15 mouse cellular contexts compared by ENCODE assay signal in genomic region chr4:123971059-123971458, GRCm38 (mm10). TPM values are rescaled to one million over a fixed set of nuclear protein-coding genes. Genes with fewer than 3 reads are reported as not detected.
A peak's percentile ranks its signal among the peaks of the same experiment; 100 is the strongest.
DNase-seq lines count a peak whose midpoint lies in the region; TF ChIP-seq lines count a peak whose summit lies in the region.
"Had no signal": no experiment of that assay in that cellular context is flagged by ENCODE, and none has a peak within 500 bp of the region (broad histone marks: within the 10 kb centered on the region; RNA-seq: fewer than 3 reads in every experiment).

No protein-coding gene starts in this region.

- TF ChIP-seq RAD21 in CH12.LX (IDR thresholded peaks at IDR 0.05; ENCODE audit: low read depth, low read length), result no peak; the same call in none of the 2 replicates

- 85% methylated on average over 4 of the region's 4 CpGs for WGBS in embryonic facial prominence, embryonic 10.5 days

- H3K4me2 ChIP-seq in CH12.LX (ENCODE audit: insufficient read depth, low read depth, poor library complexity, severe bottlenecking), result no peak overlapping the region

- dilution Hi-C loops in CH12.LX (cut with MboI; ENCODE audit: extremely low pct_ligation_motif_present, extremely low pct_unique_long_range_greater_than_20kb, low sequenced_read_pairs), result no loop called here

- H3K4me3 ChIP-seq in CH12.LX (replicated peaks in 1 of 3; ENCODE audit: low read depth in 2 of 3, low read length in 2 of 3, poor library complexity in 1 of 3), result no peak overlapping the region
- no peak overlapping the region for H3K4me3 ChIP-seq in embryonic facial prominence, embryonic 10.5 days
- H3K4me3 ChIP-seq: megakaryocyte, embryonic 14.5 days had no signal

- no peak overlapping the region for H3K9ac ChIP-seq in CH12.LX (ENCODE audit: insufficient read depth, low read depth)

- H3K27ac ChIP-seq in CH12.LX (ENCODE audit: insufficient read depth, low read depth), result no peak overlapping the region
- no peak overlapping the region for H3K27ac ChIP-seq in embryonic facial prominence, embryonic 10.5 days (replicated peaks)

- in situ Hi-C loops in CH12.LX (cut with MboI; ENCODE audit: low pct_ligation_motif_present, low pct_unique_long_range_greater_than_20kb, low sequenced_read_pairs), result loop anchor here (25.0 kb wide), 1 partner anchor 166 kb away; no protein-coding TSS in a partner anchor

- H3K79me2 ChIP-seq in CH12.LX (replicated peaks; ENCODE audit: control insufficient read depth, extremely low read depth, insufficient read depth, poor library complexity, severe bottlenecking), result no peaks in the 10 kb centered on the region

- peaks cover 12% of the 10 kb centered on the region for H3K9me3 ChIP-seq in CH12.LX (replicated peaks; ENCODE audit: low read length)
- no peaks in the 10 kb centered on the region for H3K9me3 ChIP-seq in embryonic facial prominence, embryonic 10.5 days

- no peak for TF ChIP-seq POLR2A in CH12.LX (IDR thresholded peaks at IDR 0.05; ENCODE audit: low read depth, low read length)

- H3K36me3 ChIP-seq in CH12.LX (replicated peaks in 1 of 2; ENCODE audit: control insufficient read depth in 1 of 2, insufficient read depth in 1 of 2, low read length in 1 of 2), result no peaks in the 10 kb centered on the region
- no peaks in the 10 kb centered on the region for H3K36me3 ChIP-seq in embryonic facial prominence, embryonic 10.5 days (replicated peaks)

- no peak for TF ChIP-seq EP300 in CH12.LX (IDR thresholded peaks at IDR 0.05; ENCODE audit: low read length)

- peak; percentile 26 for DNase-seq in adrenal gland, postnatal 14 days
- DNase-seq in adrenal gland, adult (ENCODE audit: inconsistent age in 2 of 2, low spot score in 1 of 2), result no peak
- peak; percentile 11 for DNase-seq in kidney, postnatal 10 days
- no peak for DNase-seq in kidney, adult 18-20 months
- no peak for DNase-seq in CH12.LX (ENCODE audit: extremely low read depth)
- DNase-seq in embryonic facial prominence, embryonic 10.5 days (ENCODE audit: low spot score), result peak; percentile 42
- DNase-seq in testis, postnatal 10 days (ENCODE audit: low spot score), result no peak
- no peak for DNase-seq in spleen, postnatal 10 days (ENCODE audit: low spot score in 2 of 2)
- DNase-seq: adrenal gland, adult 8-10 months; B cell, adult 2 months; left cerebral cortex, postnatal 4 days had no signal

- peaks cover 62% of the 10 kb centered on the region for H3K27me3 ChIP-seq in CH12.LX (replicated peaks)
- H3K27me3 ChIP-seq in embryonic facial prominence, embryonic 10.5 days (replicated peaks; ENCODE audit: low read depth, poor library complexity, severe bottlenecking), result peaks cover 44% of the 10 kb centered on the region

- peak; percentile 41 to 43; a peak in 3 of 4 replicates for TF ChIP-seq CTCF in CH12.LX (conservative IDR thresholded peaks at IDR 0.05 in 1 of 2, IDR thresholded peaks at IDR 0.05 in 1 of 2; ENCODE audit: low read depth in 2 of 2, low read length in 2 of 2)

- no peaks in the 10 kb centered on the region for H3K4me1 ChIP-seq in CH12.LX (ENCODE audit: control insufficient read depth in 1 of 2, insufficient read depth in 2 of 2)
- H3K4me1 ChIP-seq in embryonic facial prominence, embryonic 10.5 days, result peaks cover 16% of the 10 kb centered on the region
- H3K4me1 ChIP-seq: megakaryocyte, embryonic 14.5 days had no signal

TF ChIP-seq in CH12.LX, 34 proteins besides CTCF, POLR2A, EP300 and RAD21:
- TF ChIP-seq SIN3A (IDR thresholded peaks at IDR 0.05; ENCODE audit: low read length) (no peak), JUN (IDR thresholded peaks at IDR 0.05; ENCODE audit: insufficient read depth, low read depth, low read length) (no peak), MEF2A (IDR thresholded peaks at IDR 0.05; ENCODE audit: borderline replicate concordance, low read depth, low read length) (no peak)

RNA-seq across cellular contexts. Expression of gene 4930535I16Rik, which starts 53.2 kb away (rescaled TPM):
- not detected in 2 replicates for total RNA-seq in adrenal gland, postnatal 14 days (2021)
- total RNA-seq in CH12.LX (2012; rRNA removed) (2.1 and 3.2 TPM in 2 replicates), CH12.LX (2014; rRNA removed) (not detected in 2 replicates)
- not detected in 2 replicates for polyA plus RNA-seq in CH12.LX (2012; ENCODE audit: insufficient read length, low read depth)
- not detected in 2 replicates for polyA plus RNA-seq in embryonic facial prominence, embryonic 10.5 days (2016; fragmentation: Nextera tagmentation; extraction: Ambion mirVana)
- total RNA-seq: adrenal gland, adult 8-10 months; left cerebral cortex, postnatal 4 days had no signal
- polyA plus RNA-seq: heart, embryonic 16.5 days; neural tube, embryonic 14.5 days; spleen, adult 2 months had no signal

RNA-seq across cellular contexts. Expression of gene Rragc, which starts 53.8 kb away (rescaled TPM):
- 80.1 and 83.2 TPM in 2 replicates for total RNA-seq in adrenal gland, postnatal 14 days (2021)
- total RNA-seq in CH12.LX (2012; rRNA removed), result 23.6 and 24.0 TPM in 2 replicates
- 67.6 and 77.9 TPM in 2 replicates for total RNA-seq in CH12.LX (2014; rRNA removed)
- polyA plus RNA-seq in CH12.LX (2012; ENCODE audit: insufficient read length, low read depth), result 49.0 and 49.1 TPM in 2 replicates
- polyA plus RNA-seq in embryonic facial prominence, embryonic 10.5 days (2016; fragmentation: Nextera tagmentation; extraction: Ambion mirVana), result 34.1 and 37.9 TPM in 2 replicates

Comparison
In these comparisons a context has a peak if more than half of its experiments do, and no peak if none do; other contexts are left out.
1. DNase-seq: peak in adrenal gland, postnatal 14 days (single experiment), kidney, postnatal 10 days (single experiment) and embryonic facial prominence, embryonic 10.5 days (single experiment); none in adrenal gland, adult (0 of 2), kidney, adult 18-20 months (single experiment), CH12.LX (single experiment), testis, postnatal 10 days (single experiment) and spleen, postnatal 10 days (0 of 2).